Mouse (Mus musculus) 3T3-L1 (cell line): ENCODE results near the gene Cntln.

ENCODE experiments used
- DNase-seq: peaks from one replicate; pipeline ENCODE4 v3.0.0-alpha.2; 2015; ENCODE audit warnings: low read depth, low spot score

The Cntln gene

DNA sequence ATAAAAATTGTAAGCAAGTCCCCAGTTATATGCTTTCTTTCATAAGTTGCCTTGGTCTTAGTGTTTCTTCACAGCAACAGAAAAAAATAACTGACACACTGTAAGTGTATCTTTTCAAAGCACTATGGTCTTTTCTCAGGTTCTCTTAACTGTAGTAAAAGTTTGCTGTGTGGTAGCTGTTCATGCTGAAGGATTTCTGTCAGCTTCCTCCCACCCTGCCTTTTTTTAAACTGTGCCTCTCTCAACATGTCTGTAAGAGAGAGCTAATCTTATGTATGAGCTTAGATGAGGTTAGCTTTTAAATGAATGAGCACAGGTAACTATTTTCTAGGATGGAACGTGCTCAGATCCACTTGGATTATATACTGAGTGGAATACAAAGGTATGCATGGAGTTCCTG lies 170.5 kb downstream of the Cntln start:
- no peak for DNase-seq

DNA sequence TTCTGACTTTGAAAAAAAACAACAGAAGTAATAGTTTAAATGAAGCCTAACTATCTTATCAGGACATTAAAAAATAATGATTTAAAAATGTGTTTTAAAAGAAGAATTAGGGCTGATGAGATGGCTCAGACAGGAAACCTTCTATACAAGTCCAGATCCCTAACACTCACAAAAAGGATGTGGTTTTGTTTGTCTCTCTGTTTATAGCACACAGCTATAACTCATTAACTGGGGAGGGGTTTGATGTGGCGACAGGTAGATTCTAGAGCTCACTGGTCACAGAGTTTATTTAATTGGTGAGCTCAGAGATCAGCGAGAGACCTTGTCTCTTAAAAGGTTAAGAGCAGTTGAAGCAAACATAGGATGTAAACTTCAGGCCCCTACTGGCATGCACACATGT lies 175.5 kb downstream of the Cntln start:
- no peak for DNase-seq

GRCm38 (mm10) chr4:85061676-85062075 lies 177.6 kb downstream of the Cntln start:
- DNase-seq = no peak

GRCm38 (mm10) chr4:85096033-85096432 lies 211.9 kb downstream of the Cntln start:
- DNase-seq = no peak

DNA sequence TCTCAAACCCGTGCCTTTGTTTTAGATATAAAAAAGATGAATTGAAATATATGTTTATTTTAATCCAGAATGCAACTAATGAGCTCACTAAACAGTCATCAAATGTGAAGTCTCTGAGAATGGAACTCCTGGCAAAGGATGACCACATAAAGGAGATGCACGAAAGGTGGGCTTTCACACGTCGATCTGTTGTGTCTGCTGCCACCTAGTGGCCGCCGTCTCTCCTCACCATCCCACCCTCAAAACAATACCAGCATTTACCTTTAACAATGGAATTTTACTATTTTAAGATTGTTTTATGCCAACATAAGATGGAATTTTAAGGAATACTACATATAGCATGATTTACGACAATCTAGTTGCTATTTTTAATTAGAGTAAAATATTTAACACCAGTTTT lies 212.6 kb downstream of the Cntln start:
- DNase-seq = peak; percentile 70

DNA sequence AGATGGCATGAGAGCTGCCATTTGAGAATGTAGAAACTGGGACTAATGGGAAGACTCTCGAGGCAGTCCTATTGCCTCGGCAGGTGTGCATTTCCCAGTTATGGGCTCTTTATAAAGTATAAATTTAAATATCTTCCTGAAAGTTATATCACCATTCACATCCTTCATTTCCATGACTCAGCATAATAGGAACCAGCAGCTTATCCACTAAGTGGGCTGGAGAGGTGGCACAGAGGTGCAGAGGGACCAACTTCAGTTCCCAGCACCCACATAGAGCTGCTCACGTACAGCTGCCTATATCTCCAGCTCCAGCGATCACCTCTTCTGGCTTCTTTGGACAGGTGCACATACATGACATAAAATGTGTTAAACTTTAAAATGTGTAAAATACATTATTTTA lies 218.1 kb downstream of the Cntln start:
- DNase-seq = no peak

DNA sequence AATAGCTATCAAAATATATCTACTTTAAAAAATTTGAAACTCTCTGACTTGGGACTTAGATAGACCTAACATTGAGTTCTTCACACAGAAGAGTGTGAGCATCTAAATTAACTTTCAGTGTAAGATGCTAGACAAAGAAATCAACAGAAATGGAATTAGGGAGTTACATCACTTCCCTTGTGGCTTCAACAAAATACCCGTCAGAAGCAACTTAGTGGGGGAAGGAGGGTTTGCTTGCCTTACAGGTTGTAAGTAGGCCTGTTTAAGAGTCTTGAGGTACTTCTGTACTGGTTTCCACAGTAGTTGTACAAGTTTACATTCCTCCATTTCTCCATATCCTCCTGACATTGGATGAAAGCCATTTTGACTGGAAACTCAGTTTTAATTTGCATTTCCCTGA lies 222.3 kb downstream of the Cntln start:
- DNase-seq = no peak

DNA sequence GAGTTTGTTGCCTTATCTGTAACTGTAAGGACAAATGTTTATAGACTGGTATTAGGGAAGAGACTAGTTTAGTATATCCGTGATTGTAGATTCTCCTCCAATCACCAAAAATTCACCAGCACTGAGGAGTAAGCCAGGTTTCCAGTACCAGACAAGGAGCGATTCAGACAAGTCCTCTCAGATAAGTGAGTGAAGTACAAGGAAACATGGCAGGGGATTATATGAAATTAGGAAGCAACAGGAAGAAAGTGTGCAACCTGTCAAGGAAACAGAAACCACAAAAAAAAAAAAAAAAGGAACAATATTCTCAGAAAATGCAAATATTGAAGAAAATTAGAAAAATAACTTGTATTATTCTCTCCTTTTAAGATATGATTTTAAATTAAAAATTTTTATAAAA lies 222.9 kb downstream of the Cntln start:
- no peak for DNase-seq

- DNase-seq = no peak
Measured at GRCm38 (mm10) chr4:85120271-85120670, 236.2 kb downstream of the Cntln start.

DNA sequence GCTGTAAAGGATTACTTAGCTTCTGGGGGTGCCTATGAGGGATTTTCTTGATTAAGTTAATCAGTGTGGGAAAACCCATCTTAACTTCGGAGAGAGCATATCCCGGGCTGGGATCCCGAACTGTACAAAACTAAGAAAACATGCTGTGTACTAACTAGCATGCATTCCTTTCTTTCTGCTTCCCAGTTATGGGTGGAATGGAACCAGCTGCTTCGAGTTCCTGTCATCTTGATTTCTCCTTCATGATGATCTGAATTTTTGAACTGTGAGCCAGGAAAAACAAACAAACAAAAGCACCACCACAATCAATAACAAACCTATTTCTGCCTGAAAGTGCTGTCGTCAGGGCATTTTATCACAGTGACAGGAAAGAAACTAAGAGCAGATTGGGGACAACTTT lies 265.6 kb downstream of the Cntln start:
- DNase-seq = no peak

GRCm38 (mm10) chr4:85151881-85152280 lies 267.8 kb downstream of the Cntln start:
- no peak for DNase-seq

- no peak for DNase-seq
Measured at GRCm38 (mm10) chr4:85154361-85154760, 270.3 kb downstream of the Cntln start.

GRCm38 (mm10) chr4:85161156-85161555 lies 277.0 kb downstream of the Cntln start:
- peak; percentile 33 for DNase-seq

DNA sequence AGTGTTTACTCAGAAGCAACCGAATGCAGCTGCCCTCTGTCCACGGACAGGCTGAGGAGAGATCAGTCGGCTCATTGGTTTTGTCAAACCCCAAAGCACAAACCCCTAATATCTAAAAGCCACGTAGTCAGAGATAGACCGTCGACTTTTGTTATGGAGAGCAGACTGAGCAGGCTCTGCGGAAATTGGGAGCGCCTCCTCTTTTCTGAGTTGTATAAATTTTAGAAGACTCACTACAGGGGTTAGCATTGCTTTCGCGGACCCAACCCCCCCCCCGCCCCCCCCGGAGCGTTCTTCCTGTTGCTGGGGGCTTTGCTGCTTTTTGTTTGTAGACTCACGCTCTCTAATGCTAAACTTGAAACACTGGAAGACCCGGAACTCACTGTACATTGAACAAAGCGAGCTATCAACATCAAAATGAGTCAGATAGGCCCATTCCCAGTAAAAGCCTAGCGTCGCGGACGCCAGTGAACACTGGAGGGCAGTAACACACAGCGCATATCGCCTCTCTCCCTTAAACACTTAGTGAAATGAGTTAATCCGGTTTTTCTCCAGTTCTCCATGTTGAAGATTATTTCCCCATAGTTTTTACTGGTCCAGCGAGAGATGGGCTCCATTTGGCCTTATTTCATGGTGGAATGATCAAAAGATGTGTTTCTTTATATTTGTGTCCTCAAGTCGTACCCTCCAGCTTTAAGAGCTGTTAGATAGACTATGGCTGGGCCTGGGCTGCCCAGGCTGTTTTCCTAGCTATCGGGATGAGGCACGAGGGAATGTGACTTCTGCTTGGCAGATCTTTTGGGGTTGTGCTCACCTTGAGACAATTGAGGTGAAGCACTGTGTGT lies 278.6 kb downstream of the Cntln start:
- DNase-seq = peak; percentile 43

GRCm38 (mm10) chr4:85163313-85163615 lies 279.2 kb downstream of the Cntln start:
- DNase-seq = no peak

GRCm38 (mm10) chr4:85168001-85168400 lies 283.9 kb downstream of the Cntln start:
- no peak for DNase-seq

GRCm38 (mm10) chr4:85175466-85175865 lies 291.4 kb downstream of the Cntln start:
- DNase-seq = no peak

DNA sequence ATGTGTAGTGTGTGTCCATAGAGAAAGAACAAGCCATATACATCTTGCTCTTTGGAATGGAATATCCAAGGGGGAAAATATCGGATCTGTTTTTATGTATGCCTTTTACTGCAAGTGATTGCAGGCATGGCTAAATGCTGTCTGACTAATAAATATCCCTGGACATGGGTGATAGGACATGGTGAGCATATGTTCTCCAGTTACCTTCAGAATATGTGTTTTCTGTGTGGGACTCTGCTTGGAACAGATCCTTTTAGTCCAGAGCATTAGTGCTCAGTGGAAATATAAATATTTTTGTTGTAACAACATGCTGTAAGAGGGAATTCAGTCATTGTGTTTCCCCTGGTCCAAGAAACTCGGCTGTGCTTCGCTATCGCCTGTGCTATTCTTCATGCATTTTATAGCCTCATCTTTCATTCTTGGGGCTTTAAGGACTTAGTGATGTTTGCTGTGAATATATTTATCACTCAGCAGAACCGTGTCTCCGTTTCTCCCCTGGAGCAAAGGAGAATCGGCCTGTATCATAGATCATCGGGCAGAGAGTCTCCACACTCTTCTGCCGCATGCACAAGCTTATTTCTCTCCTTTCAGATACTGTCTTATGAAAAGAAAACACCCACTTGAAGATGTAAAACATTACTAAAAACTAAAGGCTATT lies 294.4 kb downstream of the Cntln start:
- DNase-seq = no peak
